Mouse (Mus musculus) hindbrain, embryonic 16.5 days (tissue): ENCODE results near the gene Gm28041. TPM values are rescaled to one million over a fixed set of nuclear protein-coding genes. Genes with fewer than 3 reads are reported as not detected.

Source experiments
- polyA plus RNA-seq: library from polyadenylated mRNA; unstranded; fragments of >200 nt; fragmentation: Nextera tagmentation; extraction: Ambion mirVana; gene quantifications from 2 replicates; pipeline ENCODE4 v1.2.1, GENCODE M21; 2015

Gene Gm28041
- polyA plus RNA-seq, 1 experiment from 2014 or later, result not detected

Other genes with a start within 250 kb of the Gm28041 start
- gene Rsl1, start 202.6 kb downstream of the Gm28041 start, polyA plus RNA-seq, result 6.3 and 6.4 TPM in 2 replicates
- 2.2 and 2.6 TPM in 2 replicates for gene Zfp455, start 181.2 kb downstream of the Gm28041 start, polyA plus RNA-seq
- 4.4 and 5.5 TPM in 2 replicates for gene Zfp458, start 97.3 kb downstream of the Gm28041 start, polyA plus RNA-seq
- gene Zfp457, start 69.2 kb downstream of the Gm28041 start, polyA plus RNA-seq, result 1.0 and 1.1 TPM in 2 replicates
- gene Zfp595, start 43.2 kb downstream of the Gm28041 start, polyA plus RNA-seq, result 1.4 and 1.5 TPM in 2 replicates
- gene Gm28044, start 15.2 kb downstream of the Gm28041 start, polyA plus RNA-seq, result not detected in 2 replicates
- 0.58 and 0.60 TPM in 2 replicates for gene Zfp953, start 15.1 kb downstream of the Gm28041 start, polyA plus RNA-seq
- 0.72 and 0.78 TPM in 2 replicates for gene Zfp456, start 77 bp upstream of the Gm28041 start, polyA plus RNA-seq
- gene Zfp429, start 24.1 kb upstream of the Gm28041 start, polyA plus RNA-seq, result 4.2 and 6.5 TPM in 2 replicates
- 1.8 TPM in 2 replicates for gene Zfp459, start 45.7 kb upstream of the Gm28041 start, polyA plus RNA-seq
- gene Zfp874a, start 75.9 kb upstream of the Gm28041 start, polyA plus RNA-seq, result 5.7 and 7.1 TPM in 2 replicates
- 3.2 and 3.3 TPM in 2 replicates for gene Zfp874b, start 108.5 kb upstream of the Gm28041 start, polyA plus RNA-seq
- gene Zfp58, start 124.8 kb upstream of the Gm28041 start, polyA plus RNA-seq, result 9.8 and 10.5 TPM in 2 replicates
- 0.16 TPM in 1 of 2 replicates, not detected in the other for gene Gm26965, start 150.4 kb upstream of the Gm28041 start, polyA plus RNA-seq
- 32.6 and 37.6 TPM in 2 replicates for gene Zfp87, start 150.4 kb upstream of the Gm28041 start, polyA plus RNA-seq
- 12.3 and 13.6 TPM in 2 replicates for gene Zfp748, start 178.1 kb upstream of the Gm28041 start, polyA plus RNA-seq
- gene Zfp729b, start 234.0 kb upstream of the Gm28041 start, polyA plus RNA-seq, result 4.4 and 4.9 TPM in 2 replicates